Comparison of ENCODE assay signal across 19 mouse cellular contexts in genomic region chr2:145827930-145828329, GRCm38 (mm10).
DNase-seq lines count a peak whose midpoint lies in the region; ATAC-seq and TF ChIP-seq lines count a peak whose summit lies in the region.
"Had no signal": no experiment of that assay in that cellular context is flagged by ENCODE, and none has a peak within 500 bp of the region (broad histone marks: within the 10 kb centered on the region; RNA-seq: fewer than 3 reads in every experiment).

No protein-coding gene starts in this region.

- H3K36me3 ChIP-seq in liver, adult 2 months (ENCODE audit: control insufficient read depth, insufficient read depth, low read length): peaks cover 9% of the 10 kb centered on the region
- no peaks in the 10 kb centered on the region for H3K36me3 ChIP-seq in liver, embryonic 12.5 days
- peaks cover 22% of the 10 kb centered on the region for H3K36me3 ChIP-seq in kidney, embryonic 15.5 days
- peaks cover 13% of the 10 kb centered on the region for H3K36me3 ChIP-seq in heart, adult 2 months (ENCODE audit: control insufficient read depth, insufficient read depth, low read length)
- H3K36me3 ChIP-seq: midbrain, embryonic 13.5 days; neural tube, embryonic 13.5 days had no signal

- no peak for TF ChIP-seq POLR2A in liver, adult 2 months (IDR thresholded peaks at IDR 0.05; ENCODE audit: extremely low read depth, insufficient read depth, low read length)
- no peak for TF ChIP-seq POLR2A in heart, adult 2 months (IDR thresholded peaks at IDR 0.05; ENCODE audit: insufficient read depth, low read depth, low read length)

- peaks cover 17% of the 10 kb centered on the region for H3K4me1 ChIP-seq in liver, adult 2 months (ENCODE audit: control insufficient read depth, insufficient read depth, low read length)
- H3K4me1 ChIP-seq in liver, embryonic 12.5 days: 0 out of 2 replicates have a peak, but pooled peaks cover 4% of the 10 kb centered on the region
- H3K4me1 ChIP-seq in kidney, embryonic 15.5 days: peaks cover 11% of the 10 kb centered on the region
- peaks cover 11% of the 10 kb centered on the region for H3K4me1 ChIP-seq in heart, adult 2 months (ENCODE audit: control insufficient read depth, insufficient read depth, low read length)

- H3K4me2 ChIP-seq in liver, embryonic 12.5 days: no peak overlapping the region
- no peak overlapping the region for H3K4me2 ChIP-seq in kidney, embryonic 15.5 days
- H3K4me2 ChIP-seq: forebrain, embryonic 13.5 days; heart, embryonic 12.5 days; hindbrain, embryonic 14.5 days; midbrain, embryonic 13.5 days; neural tube, embryonic 13.5 days had no signal

- intact Hi-C loops in heart, adult 2 months (cut with DNase I): no loop called here

- no peak overlapping the region for H3K9ac ChIP-seq in liver, adult 2 months (ENCODE audit: low read depth, low read length)
- no peak overlapping the region for H3K9ac ChIP-seq in liver, embryonic 12.5 days
- H3K9ac ChIP-seq in kidney, embryonic 15.5 days: no peak overlapping the region
- H3K9ac ChIP-seq in heart, adult 2 months (ENCODE audit: low read depth, low read length): no peak overlapping the region
- H3K9ac ChIP-seq: forebrain, embryonic 13.5 days; heart, embryonic 12.5 days; hindbrain, embryonic 14.5 days; midbrain, embryonic 13.5 days; neural tube, embryonic 13.5 days had no signal

- TF ChIP-seq EP300 in heart, adult 2 months (IDR thresholded peaks at IDR 0.05; ENCODE audit: insufficient read depth, low read depth, low read length): no peak

- ATAC-seq in liver, embryonic 12.5 days: no peak
- ATAC-seq in kidney, embryonic 15.5 days (replicated peaks; ENCODE audit: low FRiP score): 0 out of 2 replicates have a peak, but pooled peaks have one; percentile 53
- ATAC-seq: CD4-positive, CD25-positive, alpha-beta regulatory T cell, adult 4 months; forebrain, embryonic 13.5 days; midbrain, embryonic 13.5 days had no signal

- no peak overlapping the region for H3K4me3 ChIP-seq in liver, adult 2 months (ENCODE audit: insufficient read depth, low read depth, low read length)
- H3K4me3 ChIP-seq in liver, embryonic 12.5 days: no peak overlapping the region
- H3K4me3 ChIP-seq in kidney, embryonic 15.5 days (replicated peaks): no peak overlapping the region
- no peak overlapping the region for H3K4me3 ChIP-seq in heart, adult 2 months
- H3K4me3 ChIP-seq: forebrain, embryonic 13.5 days; heart, embryonic 12.5 days; midbrain, embryonic 13.5 days; neural tube, embryonic 13.5 days had no signal

- no peaks in the 10 kb centered on the region for H3K9me3 ChIP-seq in liver, embryonic 12.5 days (replicated peaks)
- H3K9me3 ChIP-seq in kidney, embryonic 15.5 days (replicated peaks): no peaks in the 10 kb centered on the region
- H3K9me3 ChIP-seq: forebrain, embryonic 13.5 days; heart, embryonic 12.5 days; midbrain, embryonic 13.5 days; neural tube, embryonic 13.5 days had no signal

- DNase-seq in liver, adult 2 months (ENCODE audit: extremely low read depth, low read depth, low spot score): peak; percentile 50
- DNase-seq in kidney, postnatal 25 days: peak; percentile 63 to 85
- no peak for DNase-seq in cerebellum, adult 18-20 months
- no peak for DNase-seq in heart, adult 2 months
- no peak for DNase-seq in layer of hippocampus, postnatal 10 days (ENCODE audit: low spot score in 2 of 2)
- DNase-seq: adrenal gland, postnatal 36 days; cerebellum, adult 2 months; cerebellum, postnatal 25 days; gastrocnemius, postnatal 14 days; liver; lung, postnatal 4 days had no signal

- H3K79me2 ChIP-seq in liver, adult 2 months (ENCODE audit: control insufficient read depth, insufficient read depth, low read length): no peaks in the 10 kb centered on the region
- H3K79me2 ChIP-seq in heart, adult 2 months (replicated peaks; ENCODE audit: control insufficient read depth, insufficient read depth, low read length): no peaks in the 10 kb centered on the region

- no peak overlapping the region for H3K27ac ChIP-seq in liver, adult 2 months (replicated peaks; ENCODE audit: insufficient read depth, low read depth, low read length)
- no peak overlapping the region for H3K27ac ChIP-seq in liver, embryonic 12.5 days
- H3K27ac ChIP-seq in kidney, embryonic 15.5 days: no peak overlapping the region
- H3K27ac ChIP-seq in heart, adult 2 months: no peak overlapping the region
- H3K27ac ChIP-seq: forebrain, embryonic 13.5 days; hindbrain, embryonic 14.5 days; midbrain, embryonic 13.5 days; neural tube, embryonic 13.5 days had no signal

- 15% methylated on average over 2 of the region's 2 CpGs for WGBS in liver, adult 2 months
- 49% methylated on average over 2 of the region's 2 CpGs for WGBS in liver, embryonic 12.5 days (ENCODE audit: insufficient replicate concordance)
- 70% methylated on average over 2 of the region's 2 CpGs for WGBS in kidney, embryonic 15.5 days
- WGBS in heart, adult 2 months: 73% methylated on average over 2 of the region's 2 CpGs

- H3K27me3 ChIP-seq in liver, adult 2 months (ENCODE audit: control insufficient read depth, insufficient read depth, low read length): no peaks in the 10 kb centered on the region
- no peaks in the 10 kb centered on the region for H3K27me3 ChIP-seq in liver, embryonic 12.5 days (replicated peaks)
- H3K27me3 ChIP-seq in kidney, embryonic 15.5 days: no peaks in the 10 kb centered on the region
- no peaks in the 10 kb centered on the region for H3K27me3 ChIP-seq in heart, adult 2 months (ENCODE audit: control insufficient read depth, insufficient read depth, low read length)
- H3K27me3 ChIP-seq: forebrain, embryonic 13.5 days; heart, embryonic 12.5 days; midbrain, embryonic 13.5 days; neural tube, embryonic 13.5 days had no signal

- no peak for TF ChIP-seq CTCF in liver, adult 2 months (IDR thresholded peaks at IDR 0.05; ENCODE audit: low read depth, low read length)
- no peak for TF ChIP-seq CTCF in heart, adult 2 months (IDR thresholded peaks at IDR 0.05)

Comparison
In these comparisons a context has a peak if more than half of its experiments do, and no peak if none do; other contexts are left out.
1. DNase-seq: peak in liver, adult 2 months (single experiment) and kidney, postnatal 25 days (2 of 2); none in cerebellum, adult 18-20 months (0 of 2), heart, adult 2 months (0 of 2) and layer of hippocampus, postnatal 10 days (0 of 2).